Mouse (Mus musculus) lung, embryonic 14.5 days (tissue): ENCODE measurements around the gene Dnaaf3. TPM values are rescaled to one million over a fixed set of nuclear protein-coding genes. Genes with fewer than 3 reads are reported as not detected.

ENCODE experiments used
- ATAC-seq: fragments of 200-750 bp; cut with Nextera tagmentation; 2 replicates; pipeline ENCODE4 v1.8.0; 2017; ENCODE audit warnings: mild to moderate bottlenecking, moderate TSS enrichment, moderate library complexity; ENCODE audit not compliant: insufficient read depth
- DNase-seq: peaks from one replicate; pipeline ENCODE4 v3.0.0-alpha.2; 2015
- H3K27ac ChIP-seq: fragments of 300-500 bp; sonication (generic); 2 replicates; pipeline ENCODE4 v1.5.1; 2014; ENCODE audit warnings: low read depth, mild to moderate bottlenecking, moderate library complexity
- H3K27me3 ChIP-seq: fragments of 300-500 bp; sonication (generic); 2 replicates; pipeline ENCODE4 v1.6.1; 2014; ENCODE audit warnings: low read length, control low read depth; ENCODE audit not compliant: insufficient read depth
- H3K36me3 ChIP-seq: fragments of 300-500 bp; sonication (generic); 2 replicates; pipeline ENCODE4 v1.6.1; 2014; ENCODE audit warnings: control low read depth; ENCODE audit not compliant: insufficient read depth
- H3K4me1 ChIP-seq: fragments of 300-500 bp; sonication (generic); 2 replicates; pipeline ENCODE4 v1.6.1; 2014; ENCODE audit warnings: antibody characterized with exemption, control low read depth; ENCODE audit not compliant: insufficient read depth
- H3K4me2 ChIP-seq: fragments of 300-500 bp; sonication (generic); 2 replicates; pipeline ENCODE4 v1.6.1; 2014; ENCODE audit warnings: mild to moderate bottlenecking
- H3K4me3 ChIP-seq: fragments of 300-500 bp; sonication (generic); 2 replicates; pipeline ENCODE4 v1.5.1; 2014; ENCODE audit warnings: low read depth, low read length
- H3K9ac ChIP-seq: fragments of 300-500 bp; sonication (generic); 2 replicates; pipeline ENCODE4 v1.6.1; 2014
- H3K9me3 ChIP-seq: fragments of 300-500 bp; sonication (generic); 2 replicates; pipeline ENCODE4 v1.6.1; 2016; ENCODE audit warnings: low read depth, low read length, control low read depth
- CTCF ChIP-seq: IDR thresholded peaks from 2 replicates; pipeline ENCODE4 v1.5.1; 2016; ENCODE audit warnings: antibody characterized with exemption, low read depth
- WGBS: fragments of 180-500 bp; shearing (Covaris S2); extraction: QIAGEN DNeasy Blood & Tissue Kit; methylation state at CpG from one replicate; pipeline ENCODE4 v1.1.7; 2014; 5-methylcytosine and 5-hydroxymethylcytosine counted together
- polyA plus RNA-seq: library from polyadenylated mRNA; unstranded; fragments of >200 nt; fragmentation: Nextera tagmentation; extraction: Ambion mirVana; gene quantifications from 2 replicates; pipeline ENCODE4 v1.2.1, GENCODE M21; 2014

The Dnaaf3 gene
- polyA plus RNA-seq, 1 experiment from 2014 or later, result 1.2 TPM

- 82% methylated on average over 5 of the region's 5 CpGs for WGBS
- Histone ChIP-seq H3K27me3 (no peaks in the 10 kb centered on the region), H3K4me2 (no peak overlapping the region), H3K36me3 (no peaks in the 10 kb centered on the region), H3K9ac (no peak overlapping the region), H3K4me1 (peaks cover 7% of the 10 kb centered on the region; the same call in 1 of the 2 replicates), H3K4me3 (no peak overlapping the region), H3K9me3 (no peaks in the 10 kb centered on the region), H3K27ac (no peak overlapping the region)
- DNase-seq (no peak), ATAC-seq (no peak)
- TF ChIP-seq CTCF, result no peak
Observed at GRCm38 (mm10) chr7:4503858-4504257, 28.4 kb downstream of the Dnaaf3 start.

- no peak overlapping the region for H3K27ac ChIP-seq
- ATAC-seq (no peak), DNase-seq (no peak)
- peak overlapping the region; percentile 80; the same call in 1 of the 2 replicates for H3K4me2 ChIP-seq
- no peak for TF ChIP-seq CTCF
- no peaks in the 10 kb centered on the region for H3K9me3 ChIP-seq
- no peaks in the 10 kb centered on the region for H3K36me3 ChIP-seq
- WGBS, result 78% methylated on average over 4 of the region's 4 CpGs
- H3K9ac ChIP-seq, result no peak overlapping the region
- H3K4me3 ChIP-seq, result no peak overlapping the region
- peaks cover 12% of the 10 kb centered on the region for H3K4me1 ChIP-seq
- no peaks in the 10 kb centered on the region for H3K27me3 ChIP-seq
Observed at GRCm38 (mm10) chr7:4503100-4503499, 29.2 kb downstream of the Dnaaf3 start.

DNA sequence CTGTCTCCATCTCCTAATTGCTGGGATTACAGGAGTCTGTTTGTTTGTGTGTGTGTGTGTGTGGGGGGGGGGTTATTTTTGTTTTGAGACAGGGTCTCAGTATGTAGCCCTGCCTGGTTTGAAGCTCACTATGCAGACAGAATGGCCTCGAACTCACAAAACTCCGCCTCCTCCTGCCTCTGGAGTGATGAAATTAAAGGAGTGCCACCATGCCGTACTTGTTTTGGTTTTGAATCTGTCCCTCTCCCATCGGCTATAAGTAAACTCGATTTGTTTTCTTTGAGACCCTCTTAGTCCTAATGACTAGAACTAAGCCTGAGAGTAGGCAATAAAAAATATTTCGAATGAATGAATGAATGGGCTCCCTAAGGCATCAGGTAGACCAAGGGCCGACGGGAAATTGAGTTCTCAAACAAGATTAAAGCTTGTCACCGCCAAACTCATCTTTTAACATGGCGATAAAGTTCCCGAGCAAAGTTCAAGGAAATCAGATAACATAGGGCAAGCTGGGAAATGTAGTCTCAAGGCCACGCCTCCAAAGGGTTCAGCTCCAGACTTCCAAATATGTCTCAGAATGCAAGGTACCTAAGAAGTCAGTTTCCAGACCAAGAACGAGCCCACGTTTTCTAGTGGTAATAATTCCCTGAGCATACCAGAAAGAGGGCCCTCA lies 29.7 kb downstream of the Dnaaf3 start:
- 13% methylated on average over 14 of the region's 14 CpGs for WGBS
- ATAC-seq, result peak; percentile 3; the same call in 1 of the 2 replicates

DNA sequence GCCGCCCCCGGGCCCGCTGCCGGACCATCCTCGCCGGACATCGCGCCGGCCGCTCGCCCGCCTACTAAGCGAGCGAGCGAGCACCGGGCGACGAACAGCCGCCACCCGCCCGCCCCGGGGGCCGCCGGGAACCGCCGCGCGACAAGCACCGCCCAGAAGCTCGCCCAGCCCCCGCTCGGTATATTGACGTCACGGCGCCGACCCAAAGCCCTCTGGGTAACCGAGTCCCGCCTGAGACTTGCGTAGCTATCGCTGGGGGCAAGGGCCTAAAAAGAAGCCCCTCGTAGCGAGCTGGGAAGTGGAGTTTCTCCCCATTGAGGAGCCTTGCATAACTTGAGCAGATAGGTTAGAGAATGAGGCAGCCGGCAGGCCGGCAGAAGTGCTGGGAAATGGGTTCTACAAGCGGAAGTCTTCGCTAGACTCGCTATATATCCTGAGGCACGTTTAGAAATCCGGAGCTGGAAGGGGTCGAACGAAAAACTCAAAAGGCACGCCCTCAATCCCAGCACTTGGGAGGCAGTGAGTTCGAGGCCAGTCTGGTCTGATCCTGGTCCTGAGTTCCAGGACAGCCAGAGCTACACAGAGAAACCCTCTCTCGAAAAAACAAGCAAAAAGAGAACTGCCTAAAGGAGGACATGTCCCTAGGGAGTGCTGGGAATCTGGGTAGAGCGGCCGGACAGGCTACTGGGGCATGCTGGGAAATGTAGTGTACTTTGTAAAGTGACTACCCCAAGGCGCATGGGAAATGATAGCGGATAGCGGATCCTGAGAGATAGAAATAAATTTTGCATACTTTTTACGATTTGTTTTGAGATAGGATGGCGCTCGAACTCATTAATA lies 30.5 kb downstream of the Dnaaf3 start, which contains the start of gene Ppp1r12c:
Gene Ppp1r12c, minus strand, starts transcription at position 123 of the 840 bp plus-strand sequence.
- H3K9ac ChIP-seq, result peak within 1 kb of the TSS; percentile 92
- no peak for TF ChIP-seq CTCF
- peak within 1 kb of the TSS; percentile 91 for H3K27ac ChIP-seq
- H3K36me3 ChIP-seq, result peaks cover 8% of the 10 kb centered on the region
- DNase-seq, result peak; percentile 97
- peak; percentile 94 for ATAC-seq
- no peaks in the 10 kb centered on the region for H3K9me3 ChIP-seq
- no peaks in the 10 kb centered on the region for H3K27me3 ChIP-seq
- WGBS, result under 1% methylated on average over 62 of the region's 62 CpGs
- peaks cover 12% of the 10 kb centered on the region for H3K4me1 ChIP-seq
- H3K4me2 ChIP-seq, result peak within 1 kb of the TSS; percentile 80
- H3K4me3 ChIP-seq, result peak within 1 kb of the TSS; percentile 87

More for the DNA sequence above, 29.7 kb downstream of the Dnaaf3 start:
- Histone ChIP-seq H3K36me3 (no peaks in the 10 kb centered on the region), H3K4me3 (peak overlapping the region; percentile 87), H3K9ac (peak overlapping the region; percentile 92; the same call in 1 of the 2 replicates), H3K27ac (peak overlapping the region; percentile 91; the same call in 1 of the 2 replicates), H3K4me1 (peaks cover 12% of the 10 kb centered on the region), H3K4me2 (peak overlapping the region; percentile 80), H3K9me3 (no peaks in the 10 kb centered on the region), H3K27me3 (no peaks in the 10 kb centered on the region)
- TF ChIP-seq CTCF, result no peak
- DNase-seq, result peak; percentile 73

GRCm38 (mm10) chr7:4500892-4501471 lies 31.3 kb downstream of the Dnaaf3 start:
- peak overlapping the region; percentile 87 for H3K4me3 ChIP-seq
- peak; percentile 37 for ATAC-seq
- peaks cover 12% of the 10 kb centered on the region for H3K4me1 ChIP-seq
- H3K36me3 ChIP-seq, result peaks cover 14% of the 10 kb centered on the region
- WGBS, result under 1% methylated on average over 52 of the region's 52 CpGs
- peak overlapping the region; percentile 80 for H3K4me2 ChIP-seq
- TF ChIP-seq CTCF, result no peak
- H3K27me3 ChIP-seq, result no peaks in the 10 kb centered on the region
- H3K9ac ChIP-seq, result peak overlapping the region; percentile 92
- H3K9me3 ChIP-seq, result no peaks in the 10 kb centered on the region
- DNase-seq, result peak; percentile 40
- H3K27ac ChIP-seq, result peak overlapping the region; percentile 91

GRCm38 (mm10) chr7:4499034-4499433 lies 33.2 kb downstream of the Dnaaf3 start:
- H3K9me3 ChIP-seq, result no peaks in the 10 kb centered on the region
- TF ChIP-seq CTCF, result no peak
- no peak overlapping the region for H3K27ac ChIP-seq
- H3K9ac ChIP-seq, result peak overlapping the region; percentile 36; the same call in 1 of the 2 replicates
- H3K36me3 ChIP-seq, result peaks cover 27% of the 10 kb centered on the region
- DNase-seq (no peak), ATAC-seq (no peak)
- peaks cover 12% of the 10 kb centered on the region for H3K4me1 ChIP-seq
- 86% methylated on average over 4 of the region's 4 CpGs for WGBS
- peak overlapping the region; percentile 80; the same call in 1 of the 2 replicates for H3K4me2 ChIP-seq
- no peak overlapping the region for H3K4me3 ChIP-seq
- no peaks in the 10 kb centered on the region for H3K27me3 ChIP-seq
